34 mouse cellular contexts compared by ENCODE assay signal in genomic region chr11:49618476-49618875, GRCm38 (mm10). TPM values are rescaled to one million over a fixed set of nuclear protein-coding genes. Genes with fewer than 3 reads are reported as not detected.
DNase-seq lines count a peak whose midpoint lies in the region; ATAC-seq and TF ChIP-seq lines count a peak whose summit lies in the region.
"Had no signal": no experiment of that assay in that cellular context is flagged by ENCODE, and none has a peak within 500 bp of the region (broad histone marks: within the 10 kb centered on the region; RNA-seq: fewer than 3 reads in every experiment).

No protein-coding gene starts in this region.

- 69% methylated on average over 8 of the region's 8 CpGs for WGBS in lung, embryonic 15.5 days
- 53% methylated on average over 8 of the region's 8 CpGs for WGBS in liver, postnatal 0 days (ENCODE audit: insufficient replicate concordance)

- no peak overlapping the region for H3K4me3 ChIP-seq in lung, embryonic 15.5 days
- H3K4me3 ChIP-seq in liver, postnatal 0 days (ENCODE audit: low read depth, low read length) = no peak overlapping the region
- H3K4me3 ChIP-seq: erythroblast, embryonic 14.5 days; hindbrain, embryonic 12.5 days; intestine, embryonic 15.5 days; limb, embryonic 10.5 days; limb, embryonic 15.5 days; midbrain, embryonic 13.5 days; neural tube, embryonic 13.5 days had no signal

- no peak for TF ChIP-seq EP300 in liver, postnatal 0 days (IDR thresholded peaks at IDR 0.05; ENCODE audit: low read depth)

- peak; percentile 15 to 47 for DNase-seq in adrenal gland, postnatal 36 days
- no peak for DNase-seq in adrenal gland, postnatal 25 days
- peak; percentile 29 for DNase-seq in kidney, postnatal 14 days
- DNase-seq in kidney, adult 9 months = no peak
- DNase-seq in lung, postnatal 14 days = no peak
- DNase-seq in liver, postnatal 0 days = no peak
- DNase-seq: adrenal gland, adult 8-10 months; cerebellum, adult 2 months; cerebellum, postnatal 14 days; heart, postnatal 36 days; layer of hippocampus, adult 9-11 months; right cerebral cortex, postnatal 4 days; thymus, adult 18-20 months; thymus, postnatal 25 days had no signal

- H3K4me2 ChIP-seq in lung, embryonic 15.5 days = no peak overlapping the region
- no peak overlapping the region for H3K4me2 ChIP-seq in liver, postnatal 0 days (ENCODE audit: low read depth, low read length)
- H3K4me2 ChIP-seq: hindbrain, embryonic 12.5 days; intestine, embryonic 15.5 days; limb, embryonic 15.5 days; midbrain, embryonic 13.5 days; neural tube, embryonic 13.5 days had no signal

- ATAC-seq in lung, embryonic 15.5 days (ENCODE audit: borderline replicate concordance, extremely low read depth, low FRiP score, low TSS enrichment) = no peak
- ATAC-seq in liver, postnatal 0 days = peak; percentile 25
- ATAC-seq: CD4-positive, CD25-positive, alpha-beta regulatory T cell, adult 4 months; forebrain, embryonic 16.5 days; hindbrain, postnatal 0 days; intestine, embryonic 15.5 days; midbrain, embryonic 13.5 days had no signal

- H3K27me3 ChIP-seq in lung, embryonic 15.5 days = no peaks in the 10 kb centered on the region
- H3K27me3 ChIP-seq in liver, postnatal 0 days (ENCODE audit: insufficient read depth, low read length) = no peaks in the 10 kb centered on the region

- H3K27ac ChIP-seq in lung, embryonic 15.5 days = 0 out of 2 replicates have a peak overlapping the region, but pooled peaks have one; percentile 20
- H3K27ac ChIP-seq in liver, postnatal 0 days (ENCODE audit: low read depth) = no peak overlapping the region
- H3K27ac ChIP-seq: hindbrain, embryonic 12.5 days; hindbrain, postnatal 0 days; intestine, embryonic 15.5 days; limb, embryonic 10.5 days; limb, embryonic 15.5 days; macrophage; midbrain, embryonic 13.5 days; neural tube, embryonic 13.5 days; stomach, postnatal 0 days had no signal

- TF ChIP-seq CTCF in liver, postnatal 0 days (IDR thresholded peaks at IDR 0.05; ENCODE audit: low read depth) = no peak

- no peak overlapping the region for H3K9ac ChIP-seq in lung, embryonic 15.5 days
- H3K9ac ChIP-seq in liver, postnatal 0 days (replicated peaks) = no peak overlapping the region
- H3K9ac ChIP-seq: hindbrain, embryonic 12.5 days; intestine, embryonic 15.5 days; limb, embryonic 15.5 days; midbrain, embryonic 13.5 days; neural tube, embryonic 13.5 days had no signal

- no peaks in the 10 kb centered on the region for H3K9me3 ChIP-seq in lung, embryonic 15.5 days
- no peaks in the 10 kb centered on the region for H3K9me3 ChIP-seq in liver, postnatal 0 days (ENCODE audit: low read length)
- H3K9me3 ChIP-seq: hindbrain, embryonic 12.5 days; intestine, embryonic 15.5 days; limb, embryonic 10.5 days; limb, embryonic 15.5 days; midbrain, embryonic 13.5 days; neural tube, embryonic 13.5 days had no signal

- no peaks in the 10 kb centered on the region for H3K36me3 ChIP-seq in lung, embryonic 15.5 days
- H3K36me3 ChIP-seq in liver, postnatal 0 days (replicated peaks; ENCODE audit: insufficient read depth, low read length) = no peaks in the 10 kb centered on the region
- H3K36me3 ChIP-seq: hindbrain, embryonic 12.5 days; intestine, embryonic 15.5 days; limb, embryonic 10.5 days; limb, embryonic 15.5 days; midbrain, embryonic 13.5 days; neural tube, embryonic 13.5 days had no signal

- peaks cover 2% of the 10 kb centered on the region; the same call in 1 of the 2 replicates for H3K4me1 ChIP-seq in lung, embryonic 15.5 days
- H3K4me1 ChIP-seq in liver, postnatal 0 days (ENCODE audit: insufficient read depth) = no peaks in the 10 kb centered on the region
- H3K4me1 ChIP-seq: hindbrain, embryonic 12.5 days; intestine, embryonic 15.5 days; limb, embryonic 15.5 days; midbrain, embryonic 13.5 days; neural tube, embryonic 13.5 days had no signal

RNA-seq across cellular contexts. Expression of gene Flt4, which starts 9.4 kb away (rescaled TPM):
- total RNA-seq in adrenal gland, postnatal 36 days (2021) = 10 to 100 TPM; 15.6 to 19.2 TPM
- total RNA-seq in adrenal gland, postnatal 25 days (2021) = 15.3 and 20.1 TPM in 2 replicates
- polyA plus RNA-seq in lung, embryonic 15.5 days (2015; fragmentation: Nextera tagmentation; extraction: Ambion mirVana) = 9.0 and 9.3 TPM in 2 replicates
- 4.3 and 4.9 TPM in 2 replicates for polyA plus RNA-seq in liver, postnatal 0 days (2015; fragmentation: Nextera tagmentation; extraction: Ambion mirVana)
- total RNA-seq: megakaryocyte-erythroid progenitor cell, adult 5-6 weeks had no signal
- polyA plus RNA-seq: CD4-positive, CD25-positive, alpha-beta regulatory T cell, adult 4 months had no signal

RNA-seq across cellular contexts. Expression of gene Scgb3a1, which starts 44.9 kb away (rescaled TPM):
- not detected for total RNA-seq in adrenal gland, postnatal 36 days (2021)
- total RNA-seq in adrenal gland, postnatal 25 days (2021) = not detected in 2 replicates
- polyA plus RNA-seq in lung, embryonic 15.5 days (2015; fragmentation: Nextera tagmentation; extraction: Ambion mirVana) = 0.81 TPM in 1 of 2 replicates, not detected in the other
- polyA plus RNA-seq in liver, postnatal 0 days (2015; fragmentation: Nextera tagmentation; extraction: Ambion mirVana) = 0.25 and 0.33 TPM in 2 replicates
- total RNA-seq: adrenal gland, adult 8-10 months; gastrocnemius, adult 8-10 months; hindbrain, postnatal 0 days; left cerebral cortex, postnatal 10 days; megakaryocyte-erythroid progenitor cell, adult 5-6 weeks had no signal
- polyA plus RNA-seq: cerebellum, adult 2 months; cortical plate, adult 2 months; embryonic facial prominence, embryonic 14.5 days; erythroblast, embryonic 14.5 days; forebrain, embryonic 11.5 days; forebrain, embryonic 16.5 days; hindbrain, embryonic 12.5 days; intestine, embryonic 15.5 days; kidney, embryonic 16.5 days; limb, embryonic 10.5 days; limb, embryonic 15.5 days; macrophage; midbrain, embryonic 13.5 days; neural tube, embryonic 13.5 days had no signal

Comparison
In these comparisons a context has a peak if more than half of its experiments do, and no peak if none do; other contexts are left out.
1. DNase-seq: peak in adrenal gland, postnatal 36 days (2 of 2) and kidney, postnatal 14 days (single experiment); none in adrenal gland, postnatal 25 days (single experiment), kidney, adult 9 months (single experiment), lung, postnatal 14 days (single experiment) and liver, postnatal 0 days (single experiment).